Mouse (Mus musculus) midbrain, embryonic 11.5 days (tissue): ENCODE data around the gene 4933406M09Rik. TPM values are rescaled to one million over a fixed set of nuclear protein-coding genes. Genes with fewer than 3 reads are reported as not detected.

ENCODE experiments used
- ATAC-seq: fragments of 200-750 bp; cut with Nextera tagmentation; 2 replicates; pipeline ENCODE4 v1.8.0; 2017; ENCODE audit warnings: moderate TSS enrichment, moderate library complexity; ENCODE audit not compliant: low FRiP score
- DNase-seq: peaks from one replicate; pipeline ENCODE4 v3.0.0; 2015; ENCODE audit warnings: low spot score; ENCODE audit errors: missing footprints
- H3K27ac ChIP-seq: fragments of 300-500 bp; sonication (generic); 2 replicates; pipeline ENCODE4 v1.5.1; 2014; ENCODE audit warnings: low read depth, low read length
- H3K27me3 ChIP-seq: fragments of 300-500 bp; sonication (generic); 2 replicates; pipeline ENCODE4 v1.6.1; 2014; ENCODE audit warnings: mild to moderate bottlenecking, low read length, moderate library complexity, mixed read lengths; ENCODE audit not compliant: control insufficient read depth, insufficient read depth
- H3K36me3 ChIP-seq: fragments of 300-500 bp; sonication (generic); 2 replicates; pipeline ENCODE4 v1.6.1; 2014; ENCODE audit warnings: mild to moderate bottlenecking, low read length, moderate library complexity, mixed read lengths; ENCODE audit not compliant: control insufficient read depth, insufficient read depth
- H3K4me1 ChIP-seq: fragments of 300-500 bp; sonication (generic); 2 replicates; pipeline ENCODE4 v1.6.1; 2014; ENCODE audit warnings: low read length; ENCODE audit not compliant: control insufficient read depth, insufficient read depth
- H3K4me2 ChIP-seq: fragments of 300-500 bp; sonication (generic); 2 replicates; pipeline ENCODE4 v1.6.1; 2014; ENCODE audit warnings: mild to moderate bottlenecking, moderate library complexity
- H3K4me3 ChIP-seq: fragments of 300-500 bp; sonication (generic); 2 replicates; pipeline ENCODE4 v1.5.1; 2014; ENCODE audit warnings: low read depth, low read length
- H3K9ac ChIP-seq: fragments of 300-500 bp; sonication (generic); 2 replicates; pipeline ENCODE4 v1.6.1; 2014; ENCODE audit warnings: low read length
- H3K9me3 ChIP-seq: fragments of 300-500 bp; sonication (generic); 2 replicates; pipeline ENCODE4 v1.6.1; 2016; ENCODE audit warnings: low read length; ENCODE audit not compliant: control insufficient read depth
- WGBS: fragments of 180-500 bp; shearing (Covaris S2); extraction: QIAGEN DNeasy Blood & Tissue Kit; methylation state at CpG from one replicate; pipeline ENCODE4 v1.1.7; 2014; 5-methylcytosine and 5-hydroxymethylcytosine counted together
- polyA plus RNA-seq: library from polyadenylated mRNA; unstranded; fragments of >200 nt; fragmentation: Nextera tagmentation; extraction: Ambion mirVana; gene quantifications from 2 replicates; pipeline ENCODE4 v1.2.1, GENCODE M21; 2014

Gene 4933406M09Rik
- polyA plus RNA-seq, 1 experiment from 2014 or later: not detected

- peak; percentile 99 for ATAC-seq
- Histone ChIP-seq H3K4me1 (peaks cover 16% of the 10 kb centered on the region), H3K4me2 (peak within 1 kb of the TSS; percentile 73), H3K36me3 (peaks cover 4% of the 10 kb centered on the region; the same call in 1 of the 2 replicates), H3K9me3 (no peaks in the 10 kb centered on the region), H3K9ac (peak within 1 kb of the TSS; percentile 85), H3K27ac (peak within 1 kb of the TSS; percentile 80), H3K4me3 (peak within 1 kb of the TSS; percentile 93), H3K27me3 (no peaks in the 10 kb centered on the region)
- under 1% methylated on average over 63 of the region's 77 CpGs for WGBS
- DNase-seq: peak; percentile 99
These were observed 29.6 kb downstream of the 4933406M09Rik start, which contains the start of gene Adipor1 for GRCm38 (mm10) chr1:134415168-134415831. TSS of gene Adipor1 (plus strand) at chr1:134415378.

GRCm38 (mm10) chr1:134418414-134418975 is 32.8 kb downstream of the 4933406M09Rik start:
- DNase-seq: peak; percentile 41
- peaks cover 16% of the 10 kb centered on the region for H3K4me1 ChIP-seq
- 86% methylated on average over 2 of the region's 2 CpGs for WGBS

GRCm38 (mm10) chr1:134419176-134419575 is 33.4 kb downstream of the 4933406M09Rik start:
- Histone ChIP-seq H3K4me2 (no peak overlapping the region), H3K27me3 (no peaks in the 10 kb centered on the region), H3K27ac (no peak overlapping the region), H3K9me3 (no peaks in the 10 kb centered on the region), H3K4me3 (no peak overlapping the region), H3K36me3 (peaks cover 2% of the 10 kb centered on the region; the same call in 1 of the 2 replicates), H3K4me1 (peaks cover 16% of the 10 kb centered on the region), H3K9ac (no peak overlapping the region)
- DNase-seq (no peak), ATAC-seq (no peak)
- 70% methylated on average over 1 of the region's 1 CpGs for WGBS

More at GRCm38 (mm10) chr1:134418414-134418975, 32.8 kb downstream of the 4933406M09Rik start:
- no peak overlapping the region for H3K4me3 ChIP-seq
- H3K36me3 ChIP-seq: no peaks in the 10 kb centered on the region
- H3K9me3 ChIP-seq: no peaks in the 10 kb centered on the region
- no peaks in the 10 kb centered on the region for H3K27me3 ChIP-seq
- ATAC-seq: no peak
- no peak overlapping the region for H3K27ac ChIP-seq
- no peak overlapping the region for H3K4me2 ChIP-seq
- no peak overlapping the region for H3K9ac ChIP-seq

GRCm38 (mm10) chr1:134419751-134420458 is 34.2 kb downstream of the 4933406M09Rik start:
- Histone ChIP-seq H3K4me2 (no peak overlapping the region), H3K9ac (no peak overlapping the region), H3K36me3 (peaks cover 4% of the 10 kb centered on the region; the same call in 1 of the 2 replicates), H3K27me3 (no peaks in the 10 kb centered on the region), H3K4me3 (no peak overlapping the region), H3K9me3 (no peaks in the 10 kb centered on the region), H3K4me1 (peaks cover 13% of the 10 kb centered on the region), H3K27ac (no peak overlapping the region)
- no peak for DNase-seq
- 73% methylated on average over 5 of the region's 5 CpGs for WGBS
- ATAC-seq: no peak

GRCm38 (mm10) chr1:134423911-134424310 is 38.2 kb downstream of the 4933406M09Rik start:
- Histone ChIP-seq H3K36me3 (peaks cover 19% of the 10 kb centered on the region), H3K4me3 (no peak overlapping the region), H3K4me2 (no peak overlapping the region), H3K9ac (no peak overlapping the region), H3K27me3 (no peaks in the 10 kb centered on the region), H3K4me1 (0 out of 2 replicates have a peak, but pooled peaks cover 2% of the 10 kb centered on the region), H3K27ac (no peak overlapping the region), H3K9me3 (no peaks in the 10 kb centered on the region)
- ATAC-seq (no peak), DNase-seq (peak; percentile 0)
- WGBS: 79% methylated on average over 10 of the region's 10 CpGs

GRCm38 (mm10) chr1:134426289-134426688 is 40.5 kb downstream of the 4933406M09Rik start:
- WGBS: 79% methylated on average over 5 of the region's 5 CpGs
- Histone ChIP-seq H3K27me3 (no peaks in the 10 kb centered on the region), H3K4me3 (no peak overlapping the region), H3K27ac (no peak overlapping the region), H3K9me3 (no peaks in the 10 kb centered on the region), H3K9ac (no peak overlapping the region), H3K36me3 (peaks cover 26% of the 10 kb centered on the region), H3K4me1 (no peaks in the 10 kb centered on the region), H3K4me2 (no peak overlapping the region)
- ATAC-seq (no peak), DNase-seq (no peak)

GRCm38 (mm10) chr1:134433002-134433401 is 47.3 kb downstream of the 4933406M09Rik start:
- Histone ChIP-seq H3K27me3 (no peaks in the 10 kb centered on the region), H3K27ac (no peak overlapping the region), H3K9ac (no peak overlapping the region), H3K9me3 (no peaks in the 10 kb centered on the region), H3K4me3 (no peak overlapping the region), H3K4me2 (no peak overlapping the region), H3K4me1 (no peaks in the 10 kb centered on the region), H3K36me3 (peaks cover 19% of the 10 kb centered on the region)
- ATAC-seq: no peak
- no peak for DNase-seq
- 92% methylated on average over 10 of the region's 10 CpGs for WGBS

- Histone ChIP-seq H3K27ac (no peak overlapping the region), H3K4me1 (no peaks in the 10 kb centered on the region), H3K36me3 (peaks cover 16% of the 10 kb centered on the region), H3K27me3 (no peaks in the 10 kb centered on the region), H3K4me3 (no peak overlapping the region), H3K4me2 (no peak overlapping the region), H3K9ac (no peak overlapping the region), H3K9me3 (no peaks in the 10 kb centered on the region)
- 91% methylated on average over 4 of the region's 4 CpGs for WGBS
- DNase-seq (no peak), ATAC-seq (no peak)
These were observed 47.7 kb downstream of the 4933406M09Rik start for GRCm38 (mm10) chr1:134433473-134433872.

- Histone ChIP-seq H3K4me1 (no peaks in the 10 kb centered on the region), H3K27me3 (no peaks in the 10 kb centered on the region), H3K4me2 (no peak overlapping the region), H3K9me3 (no peaks in the 10 kb centered on the region), H3K27ac (no peak overlapping the region), H3K36me3 (peaks cover 11% of the 10 kb centered on the region), H3K4me3 (no peak overlapping the region), H3K9ac (no peak overlapping the region)
- ATAC-seq (no peak), DNase-seq (peak; percentile 92)
- 24% methylated on average over 4 of the region's 4 CpGs for WGBS
These were observed 49.7 kb downstream of the 4933406M09Rik start for GRCm38 (mm10) chr1:134435414-134435813.
